Mouse (Mus musculus) spleen, postnatal 36 days (tissue): Measurements from ENCODE around the gene Fgfbp3.
"Not testable (repeated sequence)": the region's sequence is repeated elsewhere in the genome, so short reads cannot be mapped to it uniquely, and the experiment has no call there.

Experiments used
- DNase-seq, 2 experiments: peaks; one replicate each; pipeline ENCODE4 v3.0.0; 2022; ENCODE audit warnings: low spot score in 2 of 2, mixed read lengths in 1 of 2

Gene Fgfbp3

GRCm38 (mm10) chr19:36910424-36911045 lies 8.9 kb downstream of the Fgfbp3 start:
- no peak for DNase-seq

GRCm38 (mm10) chr19:36909676-36910292 lies 9.6 kb downstream of the Fgfbp3 start:
- DNase-seq: peak; percentile 42 to 46

GRCm38 (mm10) chr19:36909150-36909549 lies 10.3 kb downstream of the Fgfbp3 start:
- no peak for DNase-seq

GRCm38 (mm10) chr19:36904211-36905007 lies 15.0 kb downstream of the Fgfbp3 start:
- no peak for DNase-seq

GRCm38 (mm10) chr19:36903377-36903776 lies 16.0 kb downstream of the Fgfbp3 start:
- no peak for DNase-seq

GRCm38 (mm10) chr19:36897778-36898177 lies 21.6 kb downstream of the Fgfbp3 start:
- no peak for DNase-seq

GRCm38 (mm10) chr19:36896791-36897569 lies 22.4 kb downstream of the Fgfbp3 start:
- no peak for DNase-seq

- no peak for DNase-seq
These were observed 27.7 kb downstream of the Fgfbp3 start for GRCm38 (mm10) chr19:36891746-36892145.

GRCm38 (mm10) chr19:36887706-36888105 lies 31.7 kb downstream of the Fgfbp3 start:
- DNase-seq: no peak

- DNase-seq: no peak
These were observed 33.1 kb downstream of the Fgfbp3 start for GRCm38 (mm10) chr19:36886316-36886715.

- no peak for DNase-seq
These were observed 36.3 kb downstream of the Fgfbp3 start for GRCm38 (mm10) chr19:36883119-36883518.

- DNase-seq: no peak
These were observed 40.5 kb downstream of the Fgfbp3 start for GRCm38 (mm10) chr19:36878743-36879495.

- no peak for DNase-seq
These were observed 42.1 kb downstream of the Fgfbp3 start for GRCm38 (mm10) chr19:36877329-36877728.

GRCm38 (mm10) chr19:36874651-36875050 lies 44.8 kb downstream of the Fgfbp3 start:
- DNase-seq: no peak

GRCm38 (mm10) chr19:36868675-36869074 lies 50.7 kb downstream of the Fgfbp3 start:
- DNase-seq: not testable (repeated sequence)
